Mouse (Mus musculus) thymus, adult 2 months (tissue): ENCODE measurements around the gene Cstf3. TPM values are rescaled to one million over a fixed set of nuclear protein-coding genes. Genes with fewer than 3 reads are reported as not detected.
A peak's percentile ranks its signal among the peaks of the same experiment; 100 is the strongest.
"Not testable (repeated sequence)": the region's sequence is repeated elsewhere in the genome, so short reads cannot be mapped to it uniquely, and the experiment has no call there.

Source experiments
- DNase-seq: peaks from one replicate; pipeline ENCODE4 v3.0.0; 2021
- H3K27ac ChIP-seq: fragments of 200-500 bp; 2 replicates; pipeline ENCODE4 v1.5.1; 2012; ENCODE audit warnings: low read length, control low read depth; ENCODE audit not compliant: control insufficient read depth, insufficient read depth
- H3K27me3 ChIP-seq: fragments of 200-500 bp; 2 replicates; pipeline ENCODE4 v1.6.1; 2012; ENCODE audit warnings: mild to moderate bottlenecking, low read length, moderate library complexity, mixed read lengths; ENCODE audit not compliant: control insufficient read depth, insufficient read depth
- H3K36me3 ChIP-seq: fragments of 200-500 bp; 2 replicates; pipeline ENCODE4 v1.6.1; 2012; ENCODE audit warnings: mild to moderate bottlenecking, low read length, moderate library complexity; ENCODE audit not compliant: control insufficient read depth, insufficient read depth
- H3K4me1 ChIP-seq: fragments of 200-500 bp; replicated peaks from 2 replicates; pipeline ENCODE4 v1.6.1; 2012; ENCODE audit warnings: low read length; ENCODE audit not compliant: control insufficient read depth, insufficient read depth
- H3K4me3 ChIP-seq: fragments of 200-500 bp; 2 replicates; pipeline ENCODE4 v1.5.1; 2012; ENCODE audit warnings: mild to moderate bottlenecking, low read length, control low read depth, moderate library complexity; ENCODE audit not compliant: control insufficient read depth, insufficient read depth
- CTCF ChIP-seq: fragments of 200-500 bp; IDR thresholded peaks from 2 replicates; pipeline ENCODE4 v1.5.1; 2012; ENCODE audit warnings: mild to moderate bottlenecking, control low read depth, low read length, moderate library complexity, borderline replicate concordance; ENCODE audit not compliant: control insufficient read depth, poor library complexity, insufficient read depth; ENCODE audit errors: extremely low read depth
- POLR2A ChIP-seq: fragments of 200-500 bp; IDR thresholded peaks from 2 replicates; pipeline ENCODE4 v1.6.1; 2012; ENCODE audit warnings: mild to moderate bottlenecking, low read length, control low read depth, moderate library complexity; ENCODE audit not compliant: control insufficient read depth, poor library complexity, insufficient read depth; ENCODE audit errors: extremely low read depth
- WGBS: fragments of 180-500 bp; shearing (Covaris S2); methylation state at CpG from one replicate; pipeline ENCODE4 v1.1.7; 2018; 5-methylcytosine and 5-hydroxymethylcytosine counted together
- polyA plus RNA-seq: library from polyadenylated mRNA; depleted of rRNA; stranded (reverse); fragments of >200 nt; gene quantifications from 2 replicates; pipeline ENCODE4 v1.2.3, GENCODE M21; 2012; rRNA removed

The Cstf3 gene
- 15.5 and 17.4 TPM in 2 replicates for polyA plus RNA-seq

- WGBS: under 1% methylated on average over 59 of the region's 59 CpGs
- Histone ChIP-seq H3K4me1 (peaks cover 4% of the 10 kb centered on the region), H3K27me3 (no peaks in the 10 kb centered on the region), H3K27ac (peak within 1 kb of the TSS; percentile 60), H3K4me3 (peak within 1 kb of the TSS; percentile 98), H3K36me3 (no peaks in the 10 kb centered on the region)
- peak; percentile 65; the same call in 1 of the 2 replicates for TF ChIP-seq POLR2A
- peak; percentile 71 for TF ChIP-seq CTCF
- DNase-seq: peak; percentile 97
These were observed at the start of gene Cstf3 for GRCm38 (mm10) chr2:104590068-104590828. Cstf3 (plus strand) TSS chr2:104590523.

DNA sequence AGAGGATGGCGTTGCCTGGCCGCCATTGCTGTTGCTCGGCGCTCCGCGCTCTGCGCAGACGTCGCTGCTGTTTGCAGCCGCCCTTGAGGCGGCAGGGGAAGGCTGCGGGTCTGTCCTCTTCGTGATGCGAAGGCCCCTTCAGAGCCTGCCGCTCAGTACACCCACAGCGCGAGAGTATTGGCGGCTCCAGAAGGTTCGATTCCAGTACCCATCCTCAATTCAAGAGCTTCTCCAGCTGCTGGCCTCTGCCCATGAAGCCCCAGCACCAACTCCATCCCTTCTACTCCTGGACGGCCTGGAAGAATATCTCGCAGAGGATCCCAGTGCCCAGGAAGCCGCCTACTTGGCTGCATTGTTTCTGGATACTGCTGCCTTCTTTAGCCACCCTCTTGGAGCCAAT, 33.6 kb upstream of the Cstf3 start:
- H3K27ac ChIP-seq, DNase-seq, H3K4me1 ChIP-seq, H3K27me3 ChIP-seq, H3K36me3 ChIP-seq, H3K4me3 ChIP-seq: not testable (repeated sequence)
- WGBS: 97% methylated on average over 22 of the region's 22 CpGs

GRCm38 (mm10) chr2:104557722-104558121, 32.6 kb upstream of the Cstf3 start:
- WGBS: 96% methylated on average over 9 of the region's 9 CpGs
- Histone ChIP-seq H3K4me3 (no peak overlapping the region), H3K27ac (no peak overlapping the region)

DNA sequence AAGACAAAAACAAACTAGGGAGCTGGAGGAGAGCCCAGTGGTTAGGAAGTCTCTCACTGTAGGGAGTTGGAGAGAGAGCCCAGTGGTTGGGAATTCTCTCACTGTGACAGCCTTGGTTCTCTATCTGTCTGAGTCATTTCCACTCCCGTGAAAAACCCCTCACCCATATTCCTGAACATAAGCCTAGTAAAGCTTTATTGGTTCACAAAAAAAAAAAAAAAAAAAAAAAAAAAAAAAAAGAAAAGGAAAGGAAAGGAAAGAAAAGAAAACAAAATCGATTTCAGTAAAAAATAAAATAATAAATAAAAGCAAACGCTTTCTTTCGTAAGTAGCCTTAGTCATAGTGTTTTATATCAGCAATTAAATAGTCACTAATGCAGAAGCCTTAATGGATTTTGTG, 32.0 kb upstream of the Cstf3 start:
- H3K27ac ChIP-seq: no peak overlapping the region
- 98% methylated on average over 4 of the region's 4 CpGs for WGBS
- DNase-seq: no peak
- no peak for TF ChIP-seq CTCF
- no peak for TF ChIP-seq POLR2A
- no peaks in the 10 kb centered on the region for H3K27me3 ChIP-seq
- H3K36me3 ChIP-seq: no peaks in the 10 kb centered on the region
- no peaks in the 10 kb centered on the region for H3K4me1 ChIP-seq
- no peak overlapping the region for H3K4me3 ChIP-seq

More at GRCm38 (mm10) chr2:104557722-104558121, 32.6 kb upstream of the Cstf3 start:
- H3K27me3 ChIP-seq: no peaks in the 10 kb centered on the region
- H3K4me1 ChIP-seq: no peaks in the 10 kb centered on the region
- no peaks in the 10 kb centered on the region for H3K36me3 ChIP-seq
- no peak for TF ChIP-seq POLR2A
- TF ChIP-seq CTCF: no peak
- DNase-seq: no peak

DNA sequence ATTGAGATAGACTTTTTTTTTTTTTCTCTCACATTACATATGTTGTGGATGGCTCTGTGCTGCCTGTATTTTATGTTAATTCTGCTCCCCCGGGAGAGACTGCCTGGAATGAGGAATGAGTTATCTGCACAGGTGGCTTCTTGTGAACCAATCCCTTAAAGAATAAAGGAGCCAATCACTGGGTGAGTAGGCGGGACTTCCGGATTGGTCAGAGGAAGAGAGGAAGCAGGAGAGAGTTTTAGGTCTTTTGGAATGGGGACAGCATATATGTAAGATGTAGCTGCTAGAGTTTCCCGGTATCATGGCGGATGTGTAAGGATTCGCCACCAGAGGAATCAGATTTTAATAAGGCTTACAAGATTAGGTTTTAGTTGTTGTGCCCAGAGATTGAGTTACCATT, 31.4 kb upstream of the Cstf3 start:
- 84% methylated on average over 6 of the region's 6 CpGs for WGBS
- no peaks in the 10 kb centered on the region for H3K36me3 ChIP-seq
- TF ChIP-seq CTCF: no peak
- no peak for TF ChIP-seq POLR2A
- no peak overlapping the region for H3K27ac ChIP-seq
- no peaks in the 10 kb centered on the region for H3K4me1 ChIP-seq
- no peaks in the 10 kb centered on the region for H3K27me3 ChIP-seq
- H3K4me3 ChIP-seq: no peak overlapping the region
- DNase-seq: no peak

- H3K36me3 ChIP-seq: no peaks in the 10 kb centered on the region
- H3K4me3 ChIP-seq: no peak overlapping the region
- TF ChIP-seq POLR2A (no peak), CTCF (no peak)
- no peak overlapping the region for H3K27ac ChIP-seq
- H3K27me3 ChIP-seq: no peaks in the 10 kb centered on the region
- no peaks in the 10 kb centered on the region for H3K4me1 ChIP-seq
- 89% methylated on average over 4 of the region's 4 CpGs for WGBS
- no peak for DNase-seq
These were observed 30.5 kb upstream of the Cstf3 start for GRCm38 (mm10) chr2:104559591-104560380.
